Mouse (Mus musculus) brain, embryonic 18.5 days (tissue): Measurements from ENCODE around the gene Scg2.

Source experiments
- DNase-seq: peaks from one replicate; pipeline ENCODE4 v3.0.0-alpha.2; 2012; ENCODE audit warnings: low read depth, low spot score

Scg2 gene

DNA sequence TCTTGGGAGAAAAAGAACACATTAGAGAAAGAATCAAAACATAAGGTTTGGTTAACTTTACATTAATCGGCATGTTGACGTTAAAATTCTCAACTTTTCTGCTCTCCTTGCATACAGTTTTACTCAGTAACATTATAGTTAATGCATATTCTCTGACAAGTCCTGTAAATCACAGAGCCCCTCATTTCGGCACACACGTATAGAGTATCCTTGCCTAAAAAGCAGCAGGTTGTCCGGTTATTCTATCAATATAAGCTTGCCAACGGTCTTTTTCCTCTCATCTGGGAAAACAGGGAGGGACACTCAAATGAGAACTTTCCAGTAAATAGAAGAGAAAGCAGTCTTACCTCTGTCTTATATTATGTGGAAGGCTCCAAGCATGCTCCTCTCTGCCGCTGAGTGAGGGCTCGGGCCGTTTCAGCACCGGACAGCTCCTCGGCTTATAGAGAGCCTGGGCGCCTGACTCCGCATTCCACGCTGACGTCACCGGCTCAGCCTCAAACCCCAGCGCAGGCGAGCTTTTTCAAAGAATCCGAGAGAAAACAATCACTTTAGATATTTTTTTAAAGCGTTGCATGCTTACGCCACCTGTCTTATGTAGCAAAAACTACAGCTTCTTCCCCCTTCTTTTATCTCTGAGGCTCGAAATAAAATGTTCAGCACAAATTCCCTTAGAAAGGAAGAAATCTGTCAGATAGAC lies at the start of gene Scg2:
Scg2 (minus strand) TSS at position 512 of the 700 bp plus-strand sequence.
- peak; percentile 71 for DNase-seq

DNA sequence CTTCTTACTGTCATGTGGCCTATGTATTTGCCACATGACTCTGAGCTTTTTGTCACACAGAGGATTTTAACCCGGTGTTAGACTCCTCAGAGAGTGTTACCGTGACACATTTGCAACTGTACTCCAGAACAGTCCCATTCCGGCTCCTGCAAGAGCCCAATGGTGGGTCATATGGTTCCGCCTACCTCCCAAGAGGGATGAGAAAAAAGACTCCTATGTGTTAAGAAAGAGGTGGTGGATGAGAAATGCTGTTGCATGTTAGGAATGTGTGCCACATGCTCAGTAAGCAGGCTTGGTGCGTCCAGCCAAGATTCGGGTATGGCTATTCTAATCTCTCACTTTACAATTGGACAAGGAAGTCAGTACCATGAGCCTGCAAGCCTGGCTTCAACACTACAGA lies 45.6 kb upstream of the Scg2 start:
- DNase-seq, result no peak

DNA sequence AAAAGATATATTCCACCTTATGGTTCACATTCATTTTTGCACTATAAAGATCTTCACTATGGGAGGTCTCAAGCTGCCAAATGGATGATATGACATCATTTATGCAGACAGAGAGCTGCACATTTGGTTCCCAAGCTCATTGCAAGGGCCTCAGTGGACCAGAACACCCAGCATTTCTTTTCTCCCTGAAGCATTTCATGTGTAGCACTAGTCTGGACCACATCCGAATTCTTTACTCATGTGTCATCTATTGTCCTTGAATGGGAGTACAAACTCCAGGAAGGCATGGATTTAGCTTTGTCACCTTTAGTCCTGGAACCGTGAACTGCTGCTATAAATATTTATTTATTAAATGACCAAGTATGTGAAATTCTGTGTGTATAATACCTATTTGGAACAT lies 30.9 kb upstream of the Scg2 start:
- no peak for DNase-seq

DNA sequence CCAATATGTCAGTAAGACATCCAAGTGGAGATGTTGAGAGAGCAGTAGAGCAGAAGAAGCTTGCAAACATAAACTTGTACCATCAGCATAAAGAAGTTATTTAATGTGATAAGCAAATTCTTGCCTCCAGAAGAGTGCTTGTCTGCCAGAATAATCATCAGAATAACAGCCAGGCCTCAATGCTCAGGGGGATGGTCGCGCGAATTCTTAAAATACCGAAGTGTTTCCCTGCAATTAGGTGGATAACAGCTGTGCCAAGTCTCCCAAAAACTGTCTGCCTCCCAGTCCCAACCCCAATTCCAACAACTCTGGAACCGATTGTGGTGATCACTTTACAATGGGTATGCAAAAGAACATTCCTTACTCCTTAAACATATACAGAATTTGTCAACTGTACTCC lies 30.0 kb upstream of the Scg2 start:
- DNase-seq, result no peak

DNA sequence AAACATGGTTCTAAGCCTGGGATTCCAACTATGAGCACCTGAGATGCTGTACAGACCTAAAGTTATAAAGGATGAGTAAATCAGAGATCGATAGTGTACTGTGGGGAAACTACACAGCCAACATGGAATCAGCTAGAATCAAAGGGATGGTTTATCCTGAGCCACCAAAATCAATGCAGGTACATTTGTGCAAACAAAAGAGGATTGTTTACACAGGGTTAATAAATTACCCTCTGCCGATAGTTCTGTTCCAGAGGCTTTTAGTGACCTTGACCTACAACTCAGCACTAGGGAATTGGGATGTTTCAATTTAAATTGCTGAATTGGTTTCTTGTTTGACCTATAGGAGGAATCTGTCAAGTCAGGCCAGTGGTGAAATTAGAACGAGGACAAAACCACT lies 26.7 kb upstream of the Scg2 start:
- no peak for DNase-seq

DNA sequence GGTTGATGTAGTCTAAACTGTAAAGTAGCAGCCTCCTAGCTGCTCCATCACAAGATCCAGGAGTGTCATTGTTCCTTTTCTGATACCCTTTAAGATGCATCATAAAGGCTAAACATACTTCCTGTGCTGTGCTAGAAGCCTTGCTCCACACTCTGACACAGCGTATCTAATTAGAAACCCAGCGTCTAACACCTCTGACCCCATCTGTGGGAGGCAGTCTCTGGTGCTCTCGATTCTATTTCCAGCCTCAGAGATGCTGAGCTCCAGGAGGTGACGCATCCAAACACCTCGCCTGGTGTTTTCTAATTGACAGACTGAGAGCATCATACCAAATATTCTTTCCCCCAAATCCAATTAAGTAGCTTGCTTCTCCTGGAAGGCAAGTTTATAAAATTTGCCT lies 18.6 kb upstream of the Scg2 start:
- DNase-seq, result no peak

DNA sequence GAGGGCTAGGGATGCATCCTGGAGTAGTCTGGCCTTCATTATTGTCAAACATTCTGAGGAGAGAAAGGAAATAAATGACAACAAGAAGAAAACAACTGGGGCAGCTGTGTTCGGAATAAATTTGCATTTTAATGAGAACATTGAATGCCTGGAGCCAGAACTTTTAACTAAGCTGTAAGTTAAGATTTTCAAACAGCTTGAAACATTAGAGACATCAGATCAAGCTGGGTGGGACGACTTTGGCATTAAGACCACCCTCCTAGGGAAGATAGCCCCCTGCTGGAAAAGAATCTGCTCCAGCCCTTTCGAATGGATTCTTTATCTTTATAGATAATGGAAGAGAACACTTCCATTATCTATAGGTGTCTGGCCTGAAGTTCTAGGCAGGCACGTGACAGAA lies 14.2 kb upstream of the Scg2 start:
- no peak for DNase-seq

DNA sequence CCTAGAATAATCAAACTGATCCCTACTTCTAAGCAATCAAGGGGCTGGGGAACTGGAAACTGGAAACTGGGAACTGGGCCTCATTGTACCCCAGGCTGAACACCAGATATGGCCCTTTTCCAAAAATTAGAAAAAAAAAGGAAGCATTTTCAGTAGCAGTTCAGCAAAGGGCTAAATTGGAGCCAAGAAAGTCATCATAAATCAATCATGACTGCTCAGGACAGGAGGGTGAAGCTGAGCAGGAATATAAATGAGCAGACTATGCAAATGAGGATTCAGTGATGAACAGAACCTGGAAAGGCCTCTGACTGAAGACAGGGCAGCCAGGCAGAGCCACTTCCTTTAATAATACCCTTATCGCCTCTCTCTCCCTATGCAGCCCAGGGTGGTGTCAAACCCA lies 12.4 kb upstream of the Scg2 start:
- DNase-seq, result no peak

DNA sequence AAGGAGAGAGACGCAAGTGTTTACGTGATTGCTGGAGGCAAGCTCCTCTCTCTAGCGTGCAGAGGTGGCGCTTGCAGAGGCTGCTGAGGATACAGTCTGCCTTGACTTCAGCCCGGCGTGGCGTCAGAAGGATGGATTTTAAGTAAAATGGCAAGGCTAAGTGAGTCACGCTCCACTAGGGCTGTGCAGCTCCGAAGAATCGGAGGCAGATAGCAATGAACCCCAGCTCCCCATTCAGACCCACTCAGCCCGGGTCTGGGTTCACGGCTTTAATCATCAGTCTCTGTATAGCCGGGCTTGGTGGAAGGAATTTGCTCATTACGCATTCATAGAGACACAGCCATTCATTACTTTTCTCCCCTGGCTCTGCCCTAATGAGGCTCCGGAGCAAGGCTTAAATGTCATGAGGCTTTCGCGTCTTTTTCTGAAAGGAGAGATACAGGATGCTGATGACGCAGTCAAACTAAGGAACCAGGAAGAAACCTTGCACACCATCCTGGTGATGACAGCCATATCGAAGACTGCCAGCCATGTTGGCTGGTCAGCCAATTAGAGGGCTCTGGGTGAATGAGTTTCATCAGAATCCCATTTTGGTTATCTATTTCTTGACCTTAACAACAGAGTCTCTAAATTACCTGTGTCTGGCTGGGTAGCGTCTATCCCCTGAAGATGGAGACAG lies 10.6 kb upstream of the Scg2 start:
- no peak for DNase-seq

DNA sequence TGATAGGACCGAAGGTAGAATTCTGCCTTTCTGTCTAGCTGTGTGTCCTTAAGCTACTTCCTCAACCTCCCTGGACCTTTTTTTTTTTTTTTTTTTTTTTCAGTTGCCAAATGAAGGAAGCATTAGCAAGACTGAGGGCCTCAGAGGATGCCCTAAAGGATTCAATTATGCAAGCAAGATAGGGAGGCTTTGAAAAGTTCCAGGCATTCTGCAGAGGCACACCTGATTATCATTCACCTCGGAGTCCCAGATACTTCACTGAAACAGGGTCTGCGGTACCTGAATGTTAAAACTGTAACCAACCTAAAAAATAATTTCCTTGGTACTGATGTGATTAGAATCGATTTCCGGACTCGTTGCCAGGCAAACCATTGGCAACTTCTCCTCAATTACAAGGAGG lies 10.0 kb upstream of the Scg2 start:
- no peak for DNase-seq

DNA sequence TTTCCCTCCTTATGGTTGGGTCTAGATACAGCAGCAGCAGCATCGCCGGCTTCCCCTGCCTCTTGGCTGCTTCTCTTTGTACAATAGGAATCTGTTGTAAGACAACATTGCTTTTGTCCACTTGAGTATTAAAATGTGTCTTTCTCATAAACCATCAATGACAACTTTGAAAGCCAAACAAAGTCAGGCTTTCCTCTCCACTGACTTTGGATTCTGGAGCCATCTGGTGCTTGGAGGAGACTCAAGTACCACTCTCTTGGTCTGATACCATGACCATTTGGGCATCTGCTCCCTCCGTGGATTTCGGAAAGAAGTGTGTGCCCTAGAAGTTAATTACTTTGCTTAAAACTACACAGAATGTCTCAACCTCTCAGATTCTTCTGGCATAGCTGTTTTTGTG lies 5.7 kb upstream of the Scg2 start:
- no peak for DNase-seq

DNA sequence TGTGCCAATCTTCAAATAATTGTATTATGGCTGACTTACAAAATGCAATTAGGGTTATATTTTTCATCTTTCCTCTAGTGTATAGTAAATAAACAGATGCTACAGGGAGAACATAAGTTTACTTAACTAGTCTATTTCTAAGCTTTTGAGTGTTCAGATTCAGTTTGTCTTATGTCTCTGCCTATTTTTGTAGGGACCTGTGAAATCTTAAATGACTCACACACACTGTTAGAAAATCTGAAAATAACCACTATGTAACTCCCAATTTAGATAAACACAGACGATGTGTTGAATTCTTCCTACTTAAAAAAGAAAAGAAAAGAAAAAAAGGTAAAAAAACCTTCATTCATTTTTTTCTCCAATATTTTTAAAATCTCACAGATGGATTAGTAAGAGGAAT lies 2.2 kb downstream of the Scg2 start:
- no peak for DNase-seq

DNA sequence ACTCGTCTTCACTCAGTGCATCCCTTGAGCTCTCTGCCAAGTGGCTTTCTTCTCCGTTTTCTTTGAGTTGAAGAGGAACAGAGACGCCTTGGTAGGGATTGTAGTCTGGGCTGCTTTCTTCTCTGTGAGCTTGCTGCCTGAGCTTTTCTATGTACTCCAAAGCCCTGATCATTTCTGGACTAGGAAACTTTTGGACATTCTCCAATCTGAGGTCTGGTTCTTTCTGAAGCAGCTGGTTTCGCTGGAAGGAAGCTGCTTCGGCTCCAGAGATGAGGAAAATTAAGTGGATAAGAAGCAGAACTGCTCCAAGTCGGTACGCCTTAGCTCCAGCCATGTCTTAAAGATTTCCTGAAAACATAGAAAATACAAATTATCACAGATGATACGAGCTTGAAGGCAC lies 3.2 kb downstream of the Scg2 start:
- no peak for DNase-seq

DNA sequence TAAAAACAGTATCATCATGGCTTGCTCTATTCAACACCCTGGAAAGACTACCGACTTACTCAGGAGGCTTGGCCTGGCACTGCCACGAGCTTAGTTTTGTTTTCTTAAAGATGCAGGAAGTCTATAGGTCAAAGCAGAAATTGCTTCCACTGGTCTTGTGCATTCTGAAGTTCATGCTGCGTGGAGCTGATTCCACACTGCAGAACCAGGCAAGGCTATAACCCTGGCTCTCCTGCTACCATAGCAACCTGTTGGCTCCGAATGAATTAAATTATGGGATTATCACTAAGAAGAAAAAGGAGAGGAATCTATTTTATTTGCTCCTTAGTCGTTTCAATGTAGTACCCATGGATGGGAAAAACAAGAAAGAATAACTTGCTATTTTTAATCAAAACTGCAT lies 10.9 kb downstream of the Scg2 start:
- DNase-seq, result no peak

DNA sequence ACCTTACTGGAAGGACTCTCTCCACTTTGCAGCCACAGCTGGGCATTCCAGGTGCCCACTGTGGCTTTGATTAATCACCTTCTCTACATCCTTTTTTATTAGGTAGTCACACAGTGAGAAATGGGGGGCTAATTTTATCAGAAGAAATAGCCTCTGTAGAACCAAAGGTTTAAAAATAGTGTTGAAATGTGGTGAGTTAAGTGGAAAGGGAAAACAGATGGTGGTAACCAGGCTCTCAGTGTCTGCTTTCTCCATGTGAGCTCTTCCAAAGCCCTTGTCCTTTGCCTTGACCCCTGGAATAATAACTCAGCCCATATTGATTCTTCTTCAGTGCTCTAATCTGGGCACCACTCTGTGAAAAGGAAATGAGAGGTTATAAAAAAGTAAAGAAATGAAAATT lies 24.4 kb downstream of the Scg2 start:
- DNase-seq, result no peak

DNA sequence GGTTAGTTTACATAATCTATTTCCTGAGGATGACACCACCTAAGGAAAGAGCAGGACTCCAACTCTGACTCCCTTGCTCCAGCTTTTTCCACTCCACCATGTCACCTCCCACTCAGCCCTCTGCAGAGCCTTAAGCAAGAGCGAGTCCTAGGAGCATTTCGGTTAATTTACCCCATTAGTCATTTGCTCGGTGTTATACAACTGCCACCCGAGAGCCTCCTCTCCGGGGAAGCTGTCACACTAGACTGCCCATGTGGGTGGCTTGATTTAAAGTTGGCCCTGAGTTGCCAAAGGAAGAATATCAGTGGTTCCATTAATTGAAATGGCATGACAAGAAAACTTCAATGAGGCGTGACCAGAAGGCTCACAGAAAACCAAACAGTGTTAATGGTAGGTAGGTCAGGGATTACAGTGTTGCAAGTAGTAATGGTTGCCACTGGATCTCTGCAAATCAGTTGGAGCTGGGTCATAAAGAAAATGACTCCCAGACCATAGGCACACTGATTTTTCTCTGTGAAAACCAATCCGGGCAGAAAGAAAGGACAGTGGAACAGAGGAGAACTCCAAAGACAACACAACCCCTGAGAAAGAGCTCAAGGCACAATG lies 33.5 kb downstream of the Scg2 start:
- DNase-seq, result no peak

DNA sequence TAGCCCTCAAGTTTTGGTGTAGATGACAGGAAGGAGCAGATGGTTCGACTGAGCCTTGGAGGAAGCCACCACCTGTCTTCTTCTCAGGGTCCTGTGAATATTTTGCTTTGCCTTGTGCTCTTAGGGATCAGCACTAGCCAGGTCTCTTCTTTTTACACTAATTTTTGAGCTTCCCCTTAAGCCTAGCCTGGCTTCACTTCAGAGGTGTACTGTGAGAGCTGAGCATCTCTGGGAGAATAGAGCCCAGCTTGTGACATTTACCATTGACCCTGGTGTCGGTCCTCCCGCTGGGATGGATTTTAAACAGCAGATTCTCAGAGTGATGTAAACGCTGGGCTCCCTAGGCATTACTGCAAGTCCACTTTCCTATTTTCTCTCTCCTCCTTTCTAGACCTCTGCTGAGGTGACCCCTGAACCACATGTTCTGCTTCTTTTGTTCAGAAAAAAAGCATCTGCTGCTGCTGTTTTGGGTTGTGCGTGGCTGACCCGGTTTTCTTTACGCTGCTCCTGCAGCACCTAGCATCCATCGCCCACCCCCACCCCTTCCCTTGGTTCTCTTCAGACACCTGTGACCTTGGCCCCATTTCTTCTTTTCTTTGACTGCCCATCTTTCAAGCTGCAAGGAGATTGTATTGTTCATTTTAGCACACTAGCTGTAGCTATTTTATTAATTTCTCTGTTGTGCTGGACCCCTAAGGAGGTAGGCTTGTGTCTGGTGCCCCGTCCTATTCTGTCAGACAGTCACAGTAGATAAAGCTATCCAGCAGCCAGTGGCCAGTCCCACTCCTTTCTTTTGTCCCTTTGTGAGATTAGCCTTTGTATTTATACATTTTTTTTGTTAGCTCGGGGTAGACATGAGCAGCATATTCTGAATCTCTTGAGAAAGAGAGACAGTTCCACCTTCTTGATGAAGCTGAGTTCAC lies 38.6 kb downstream of the Scg2 start:
- no peak for DNase-seq

DNA sequence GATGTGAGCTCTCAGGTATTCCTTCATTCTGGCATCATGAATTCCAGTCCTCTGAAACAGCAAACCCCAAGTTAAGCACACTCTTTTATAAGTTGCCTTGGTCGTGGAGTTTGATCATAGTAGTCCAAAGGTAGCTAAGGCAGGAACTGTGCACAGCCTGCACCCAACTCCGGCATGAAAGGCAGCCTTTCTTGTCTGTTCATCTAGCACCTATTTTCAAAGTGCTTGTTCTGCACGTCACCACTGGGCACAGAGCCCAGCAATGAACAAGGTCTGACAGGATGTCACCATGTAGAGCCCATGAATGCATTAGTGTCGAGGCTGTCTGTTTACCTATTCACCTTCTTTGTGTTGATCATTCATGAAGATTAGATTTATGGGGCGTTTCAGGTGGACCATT lies 39.6 kb downstream of the Scg2 start:
- DNase-seq, result no peak
